Mouse (Mus musculus) neural tube, embryonic 12.5 days (tissue): ENCODE results near the gene Slamf8. TPM values are rescaled to one million over a fixed set of nuclear protein-coding genes. Genes with fewer than 3 reads are reported as not detected.

ENCODE experiments used
- ATAC-seq: fragments of 200-750 bp; cut with Nextera tagmentation; 2 replicates; pipeline ENCODE4 v1.8.0; 2017; ENCODE audit warnings: low read depth, mild to moderate bottlenecking, moderate TSS enrichment, moderate library complexity; ENCODE audit not compliant: low FRiP score
- H3K27ac ChIP-seq: fragments of 300-500 bp; sonication (generic); 2 replicates; pipeline ENCODE4 v1.5.1; 2016
- H3K27me3 ChIP-seq: fragments of 300-500 bp; sonication (generic); replicated peaks from 2 replicates; pipeline ENCODE4 v1.6.1; 2016; ENCODE audit warnings: mild to moderate bottlenecking
- H3K36me3 ChIP-seq: fragments of 300-500 bp; sonication (generic); 2 replicates; pipeline ENCODE4 v1.6.1; 2016; ENCODE audit warnings: mild to moderate bottlenecking
- H3K4me1 ChIP-seq: fragments of 300-500 bp; sonication (generic); 2 replicates; pipeline ENCODE4 v1.6.1; 2016
- H3K4me2 ChIP-seq: fragments of 300-500 bp; sonication (generic); replicated peaks from 2 replicates; pipeline ENCODE4 v1.6.1; 2016; ENCODE audit warnings: mild to moderate bottlenecking
- H3K4me3 ChIP-seq: fragments of 300-500 bp; sonication (generic); 2 replicates; pipeline ENCODE4 v1.5.1; 2016
- H3K9ac ChIP-seq: fragments of 300-500 bp; sonication (generic); 2 replicates; pipeline ENCODE4 v1.6.1; 2016; ENCODE audit warnings: mild to moderate bottlenecking
- H3K9me3 ChIP-seq: fragments of 300-500 bp; sonication (generic); 2 replicates; pipeline ENCODE4 v1.6.1; 2016; ENCODE audit warnings: mild to moderate bottlenecking
- WGBS: fragments of 180-500 bp; shearing (Covaris S2); methylation state at CpG from one replicate; pipeline ENCODE4 v1.1.7; 2016; 5-methylcytosine and 5-hydroxymethylcytosine counted together
- polyA plus RNA-seq: library from polyadenylated mRNA; unstranded; fragments of >200 nt; fragmentation: Nextera tagmentation; extraction: Ambion mirVana; gene quantifications from 2 replicates; pipeline ENCODE4 v1.2.1, GENCODE M21; 2016

Slamf8 gene
- not detected in 2 replicates for polyA plus RNA-seq

DNA sequence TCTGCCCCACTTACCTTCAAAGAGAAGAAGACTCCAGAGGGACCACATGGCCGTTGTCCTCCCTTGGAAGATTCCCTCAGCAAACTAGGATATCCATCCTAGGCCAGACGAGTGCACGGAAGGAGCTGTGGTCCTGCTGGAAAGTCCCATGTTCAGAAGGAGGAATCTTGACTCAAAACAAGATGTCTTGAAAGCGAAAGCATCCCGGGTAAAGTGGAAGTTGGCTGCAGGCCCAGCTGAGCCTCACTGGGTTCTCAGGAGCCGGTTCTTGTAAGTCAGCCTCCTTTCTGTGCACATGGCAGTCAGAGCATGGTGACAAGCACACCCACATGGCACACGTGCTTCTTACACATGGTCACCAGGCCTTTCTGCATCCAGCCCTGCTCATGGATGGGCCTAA is at the start of gene Slamf8:
TSS of gene Slamf8 (minus strand) at position 184 of the 400 bp plus-strand sequence.
- no peak within 1 kb of the TSS for H3K9ac ChIP-seq
- no peak within 1 kb of the TSS for H3K27ac ChIP-seq
- H3K36me3 ChIP-seq, result no peaks in the 10 kb centered on the region
- H3K4me1 ChIP-seq, result peaks cover 10% of the 10 kb centered on the region; the same call in 1 of the 2 replicates
- no peak within 1 kb of the TSS for H3K4me2 ChIP-seq
- H3K4me3 ChIP-seq, result no peak within 1 kb of the TSS
- no peak for ATAC-seq
- no peaks in the 10 kb centered on the region for H3K27me3 ChIP-seq
- H3K9me3 ChIP-seq, result no peaks in the 10 kb centered on the region
- 90% methylated on average over 7 of the region's 7 CpGs for WGBS

- no peak for ATAC-seq
- Histone ChIP-seq H3K9me3 (no peaks in the 10 kb centered on the region), H3K4me3 (no peak overlapping the region), H3K4me2 (no peak overlapping the region), H3K27ac (no peak overlapping the region), H3K9ac (no peak overlapping the region), H3K36me3 (no peaks in the 10 kb centered on the region), H3K4me1 (peaks cover 3% of the 10 kb centered on the region; the same call in 1 of the 2 replicates), H3K27me3 (no peaks in the 10 kb centered on the region)
- WGBS, result 66% methylated on average over 2 of the region's 2 CpGs
Observed at GRCm38 (mm10) chr1:172638781-172639180, 48.4 kb upstream of the Slamf8 start.

DNA sequence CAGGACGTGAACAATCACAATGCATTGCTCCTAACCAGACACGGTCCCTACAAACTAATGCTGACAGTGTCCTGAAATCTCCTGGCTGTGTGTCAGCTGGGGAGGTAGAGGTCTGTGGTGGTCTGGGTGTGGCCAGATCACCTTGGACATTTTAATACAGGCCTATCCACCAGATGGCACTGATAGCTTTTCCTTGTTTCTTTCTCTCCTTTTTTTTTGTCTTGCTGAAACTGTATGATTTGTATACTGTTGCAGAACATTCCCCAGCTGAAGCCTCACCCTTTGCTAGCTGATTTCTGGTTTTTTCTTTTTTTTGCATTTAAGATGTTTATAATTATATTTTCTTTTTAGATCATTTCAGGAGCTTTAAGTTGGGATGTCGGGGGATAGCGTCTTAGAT is 47.4 kb upstream of the Slamf8 start:
- 77% methylated on average over 4 of the region's 4 CpGs for WGBS
- Histone ChIP-seq H3K4me3 (no peak overlapping the region), H3K9ac (no peak overlapping the region), H3K4me1 (peaks cover 3% of the 10 kb centered on the region; the same call in 1 of the 2 replicates), H3K27ac (no peak overlapping the region), H3K36me3 (no peaks in the 10 kb centered on the region), H3K27me3 (no peaks in the 10 kb centered on the region), H3K9me3 (no peaks in the 10 kb centered on the region), H3K4me2 (no peak overlapping the region)
- no peak for ATAC-seq

DNA sequence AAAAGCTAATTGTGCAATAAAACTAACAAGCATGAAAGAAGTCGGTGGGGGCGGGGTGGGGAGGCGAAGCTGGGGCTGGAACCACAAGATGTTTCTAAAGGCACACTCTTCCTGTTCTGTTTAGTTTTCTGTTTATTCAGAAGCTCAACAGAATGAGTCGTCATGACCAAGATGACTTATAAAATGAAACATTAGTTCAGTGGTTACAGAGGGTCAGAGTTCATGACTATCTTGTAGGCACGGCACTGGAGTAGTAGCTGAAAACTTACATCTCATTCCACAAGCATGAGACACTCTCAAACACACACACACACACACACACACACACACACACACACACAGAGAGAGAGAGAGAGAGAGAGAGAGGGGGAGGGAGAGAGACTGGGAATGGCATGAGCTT is 45.9 kb upstream of the Slamf8 start:
- H3K27ac ChIP-seq, result no peak overlapping the region
- H3K36me3 ChIP-seq, result no peaks in the 10 kb centered on the region
- H3K27me3 ChIP-seq, result no peaks in the 10 kb centered on the region
- H3K9me3 ChIP-seq, result no peaks in the 10 kb centered on the region
- peaks cover 3% of the 10 kb centered on the region; the same call in 1 of the 2 replicates for H3K4me1 ChIP-seq
- H3K4me2 ChIP-seq, result no peak overlapping the region
- 93% methylated on average over 5 of the region's 5 CpGs for WGBS
- ATAC-seq, result no peak
- no peak overlapping the region for H3K4me3 ChIP-seq
- H3K9ac ChIP-seq, result no peak overlapping the region

GRCm38 (mm10) chr1:172635258-172635657 is 44.9 kb upstream of the Slamf8 start:
- no peak for ATAC-seq
- no peak overlapping the region for H3K4me3 ChIP-seq
- 40% methylated on average over 4 of the region's 4 CpGs for WGBS
- H3K4me1 ChIP-seq, result peaks cover 3% of the 10 kb centered on the region; the same call in 1 of the 2 replicates
- H3K27ac ChIP-seq, result no peak overlapping the region
- no peaks in the 10 kb centered on the region for H3K27me3 ChIP-seq
- no peaks in the 10 kb centered on the region for H3K36me3 ChIP-seq
- H3K4me2 ChIP-seq, result no peak overlapping the region
- H3K9ac ChIP-seq, result no peak overlapping the region
- H3K9me3 ChIP-seq, result no peaks in the 10 kb centered on the region

- peaks cover 3% of the 10 kb centered on the region; the same call in 1 of the 2 replicates for H3K4me1 ChIP-seq
- no peak overlapping the region for H3K4me3 ChIP-seq
- no peaks in the 10 kb centered on the region for H3K27me3 ChIP-seq
- no peak overlapping the region for H3K9ac ChIP-seq
- no peak for ATAC-seq
- H3K9me3 ChIP-seq, result no peaks in the 10 kb centered on the region
- no peaks in the 10 kb centered on the region for H3K36me3 ChIP-seq
- H3K4me2 ChIP-seq, result no peak overlapping the region
- no peak overlapping the region for H3K27ac ChIP-seq
- WGBS, result 93% methylated on average over 2 of the region's 2 CpGs
Observed at GRCm38 (mm10) chr1:172634136-172634535, 43.8 kb upstream of the Slamf8 start.

- under 1% methylated on average over 53 of the region's 53 CpGs for WGBS
- peak; percentile 99 for ATAC-seq
- Histone ChIP-seq H3K27ac (peak within 1 kb of the TSS; percentile 38; the same call in 1 of the 2 replicates), H3K36me3 (no peaks in the 10 kb centered on the region), H3K4me2 (peak within 1 kb of the TSS; percentile 80), H3K9me3 (no peaks in the 10 kb centered on the region), H3K27me3 (no peaks in the 10 kb centered on the region), H3K9ac (peak within 1 kb of the TSS; percentile 60), H3K4me3 (peak within 1 kb of the TSS; percentile 64), H3K4me1 (peaks cover 3% of the 10 kb centered on the region; the same call in 1 of the 2 replicates)
Observed at GRCm38 (mm10) chr1:172632451-172633326, 42.3 kb upstream of the Slamf8 start, which contains the start of gene Dusp23. Dusp23 (minus strand) TSS chr1:172632962.

- no peaks in the 10 kb centered on the region for H3K27me3 ChIP-seq
- H3K9ac ChIP-seq, result no peak overlapping the region
- H3K36me3 ChIP-seq, result no peaks in the 10 kb centered on the region
- H3K9me3 ChIP-seq, result no peaks in the 10 kb centered on the region
- H3K4me2 ChIP-seq, result peak overlapping the region; percentile 24; the same call in 1 of the 2 replicates
- no peak for ATAC-seq
- peaks cover 3% of the 10 kb centered on the region; the same call in 1 of the 2 replicates for H3K4me1 ChIP-seq
- H3K4me3 ChIP-seq, result no peak overlapping the region
- 88% methylated on average over 5 of the region's 5 CpGs for WGBS
- H3K27ac ChIP-seq, result no peak overlapping the region
Observed at GRCm38 (mm10) chr1:172631721-172632120, 41.4 kb upstream of the Slamf8 start.

- H3K4me3 ChIP-seq, result no peak overlapping the region
- no peak for ATAC-seq
- no peaks in the 10 kb centered on the region for H3K27me3 ChIP-seq
- no peak overlapping the region for H3K4me2 ChIP-seq
- no peak overlapping the region for H3K27ac ChIP-seq
- H3K9ac ChIP-seq, result no peak overlapping the region
- H3K36me3 ChIP-seq, result no peaks in the 10 kb centered on the region
- peaks cover under 1% of the 10 kb centered on the region; the same call in 1 of the 2 replicates for H3K4me1 ChIP-seq
- 69% methylated on average over 7 of the region's 7 CpGs for WGBS
- H3K9me3 ChIP-seq, result no peaks in the 10 kb centered on the region
Observed at GRCm38 (mm10) chr1:172629831-172630230, 39.5 kb upstream of the Slamf8 start.

DNA sequence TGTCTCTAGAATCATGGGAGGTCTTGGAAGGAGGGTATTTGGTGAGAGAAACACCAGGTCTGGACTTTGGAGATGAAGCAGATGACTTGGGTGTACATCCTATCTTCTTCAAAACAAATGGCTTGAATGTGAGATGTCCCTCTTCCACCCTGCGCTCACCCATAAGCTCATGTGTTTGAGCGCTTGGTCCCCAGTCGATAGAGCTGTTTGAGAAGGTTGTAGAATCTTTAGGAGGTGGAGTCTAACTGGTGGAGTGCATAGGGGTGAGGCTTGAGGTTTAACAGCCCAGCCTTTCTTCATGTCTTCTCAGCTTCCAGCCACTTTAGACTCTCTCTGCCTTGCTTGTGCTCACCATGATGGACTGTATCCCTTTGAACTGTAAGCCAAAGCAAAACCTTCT is 35.9 kb upstream of the Slamf8 start:
- no peaks in the 10 kb centered on the region for H3K4me1 ChIP-seq
- no peaks in the 10 kb centered on the region for H3K36me3 ChIP-seq
- no peak overlapping the region for H3K4me3 ChIP-seq
- ATAC-seq, result no peak
- WGBS, result 93% methylated on average over 3 of the region's 3 CpGs
- no peaks in the 10 kb centered on the region for H3K27me3 ChIP-seq
- H3K9me3 ChIP-seq, result no peaks in the 10 kb centered on the region
- H3K9ac ChIP-seq, result no peak overlapping the region
- no peak overlapping the region for H3K27ac ChIP-seq
- H3K4me2 ChIP-seq, result no peak overlapping the region

DNA sequence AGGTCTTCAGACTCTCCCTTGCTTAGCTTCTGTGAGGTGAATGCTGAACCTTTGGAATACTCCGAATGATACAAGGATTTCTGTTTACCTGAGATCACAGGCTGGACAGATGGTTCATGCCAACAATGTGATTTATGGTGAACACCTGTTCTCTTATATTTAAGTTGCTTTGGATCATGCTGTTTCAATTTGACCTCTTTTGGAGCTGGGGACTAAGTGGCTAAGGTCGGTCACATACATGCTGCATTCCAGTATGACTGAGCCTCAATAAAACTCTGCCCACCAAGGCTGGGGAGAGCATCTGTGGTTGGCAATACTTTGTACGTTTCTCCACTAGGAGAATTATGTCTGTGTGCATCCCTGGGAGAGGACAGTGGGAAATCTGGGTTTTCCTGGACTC is 33.7 kb upstream of the Slamf8 start:
- WGBS, result 77% methylated on average over 3 of the region's 3 CpGs
- Histone ChIP-seq H3K27me3 (no peaks in the 10 kb centered on the region), H3K27ac (no peak overlapping the region), H3K4me1 (no peaks in the 10 kb centered on the region), H3K36me3 (no peaks in the 10 kb centered on the region), H3K4me2 (no peak overlapping the region), H3K4me3 (no peak overlapping the region), H3K9me3 (no peaks in the 10 kb centered on the region), H3K9ac (no peak overlapping the region)
- no peak for ATAC-seq

DNA sequence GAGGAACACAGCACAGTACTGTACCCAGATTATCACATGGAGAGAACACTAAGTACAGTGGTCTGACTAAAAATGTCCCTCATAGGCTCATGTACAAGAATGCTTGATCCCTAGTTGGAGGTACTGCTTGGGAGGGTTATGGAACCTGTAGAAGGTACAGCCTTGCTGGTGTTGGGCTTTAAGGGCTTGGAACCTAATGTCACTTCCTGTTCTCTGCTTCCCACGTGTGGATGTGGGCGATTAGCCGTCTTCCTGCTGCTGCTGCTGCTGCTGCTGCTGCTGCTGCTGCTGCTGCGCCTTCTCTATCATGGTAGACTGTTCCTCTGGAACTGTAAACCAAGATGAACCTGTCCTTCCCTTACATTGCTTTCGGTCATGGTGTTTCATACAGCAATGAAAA is 33.2 kb upstream of the Slamf8 start:
- Histone ChIP-seq H3K9me3 (no peaks in the 10 kb centered on the region), H3K9ac (no peak overlapping the region), H3K36me3 (no peaks in the 10 kb centered on the region), H3K27me3 (no peaks in the 10 kb centered on the region), H3K4me3 (no peak overlapping the region), H3K4me1 (no peaks in the 10 kb centered on the region), H3K27ac (no peak overlapping the region), H3K4me2 (no peak overlapping the region)
- ATAC-seq, result no peak
- WGBS, result 76% methylated on average over 5 of the region's 5 CpGs
